Mouse (Mus musculus) brain, embryonic 18.5 days (tissue): ENCODE measurements around the gene Hist4h4.

Source experiments
- DNase-seq: peaks from one replicate; pipeline ENCODE4 v3.0.0-alpha.2; 2012; ENCODE audit warnings: low read depth, low spot score

Hist4h4 gene

DNA sequence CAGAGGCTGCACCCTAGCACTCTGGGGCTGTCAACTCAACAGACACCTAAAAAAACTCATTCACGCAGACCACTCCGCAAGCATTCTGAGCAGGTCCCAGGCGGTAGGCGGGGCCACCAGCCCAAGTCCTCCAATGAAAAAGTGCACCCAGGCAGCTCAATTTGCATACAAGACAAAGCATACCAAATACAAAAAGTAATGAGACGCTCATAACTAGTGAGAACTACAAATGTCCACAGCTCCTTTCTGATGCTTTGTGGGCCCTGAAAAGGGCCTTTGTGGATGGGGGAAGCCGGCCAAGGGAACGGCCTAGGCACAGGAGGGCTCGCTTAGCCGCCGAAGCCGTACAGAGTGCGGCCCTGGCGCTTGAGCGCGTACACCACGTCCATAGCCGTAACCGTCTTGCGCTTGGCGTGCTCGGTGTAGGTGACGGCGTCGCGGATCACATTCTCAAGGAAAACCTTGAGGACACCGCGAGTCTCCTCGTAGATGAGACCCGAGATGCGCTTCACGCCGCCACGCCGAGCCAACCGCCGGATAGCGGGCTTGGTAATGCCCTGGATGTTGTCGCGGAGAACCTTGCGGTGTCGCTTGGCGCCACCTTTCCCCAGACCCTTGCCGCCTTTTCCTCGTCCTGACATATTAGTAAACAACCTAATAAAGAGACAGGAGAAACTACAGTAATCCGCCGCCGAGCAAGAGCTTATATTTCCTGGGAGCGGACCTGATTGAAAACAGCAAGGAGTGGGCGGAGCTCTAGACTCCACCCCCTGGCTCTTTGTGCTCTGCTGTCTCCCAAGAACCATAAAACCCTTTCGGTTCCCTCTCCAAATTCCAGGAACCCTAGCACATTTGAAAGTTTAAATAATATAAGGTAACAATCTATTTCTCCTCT lies at the start of gene Hist4h4:
Gene Hist4h4 (minus strand): TSS at position 677 of the 895 bp plus-strand sequence.
- DNase-seq: peak; percentile 88

- DNase-seq: no peak
Observed at GRCm38 (mm10) chr6:136852762-136853161, 48.5 kb upstream of the Hist4h4 start.

DNA sequence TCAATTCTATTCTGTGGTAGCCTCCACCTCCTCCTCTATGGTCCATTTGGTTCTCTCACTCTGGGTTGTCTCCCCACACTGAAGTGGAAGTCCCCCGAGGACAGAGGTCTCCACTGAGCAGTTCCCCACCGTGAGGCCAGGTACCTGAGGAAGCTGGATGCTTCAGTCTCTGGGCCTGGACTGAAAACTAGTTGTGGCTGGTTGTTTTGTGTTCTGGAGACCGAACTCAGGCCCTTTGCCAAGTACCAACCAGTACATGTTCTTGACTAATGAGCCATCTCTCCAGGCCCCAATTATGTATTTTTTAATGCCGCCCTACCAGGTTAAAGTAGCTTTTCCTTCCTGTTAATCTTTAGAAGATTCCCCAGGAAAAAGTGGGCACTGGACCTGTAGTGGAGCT lies 48.1 kb upstream of the Hist4h4 start:
- no peak for DNase-seq

- no peak for DNase-seq
Observed at GRCm38 (mm10) chr6:136850267-136850666, 46.1 kb upstream of the Hist4h4 start.

GRCm38 (mm10) chr6:136848971-136849370 lies 44.8 kb upstream of the Hist4h4 start:
- DNase-seq: no peak

- DNase-seq: no peak
Observed at GRCm38 (mm10) chr6:136848399-136848798, 44.2 kb upstream of the Hist4h4 start.

- DNase-seq: no peak
Observed at GRCm38 (mm10) chr6:136847790-136848189, 43.6 kb upstream of the Hist4h4 start.

DNA sequence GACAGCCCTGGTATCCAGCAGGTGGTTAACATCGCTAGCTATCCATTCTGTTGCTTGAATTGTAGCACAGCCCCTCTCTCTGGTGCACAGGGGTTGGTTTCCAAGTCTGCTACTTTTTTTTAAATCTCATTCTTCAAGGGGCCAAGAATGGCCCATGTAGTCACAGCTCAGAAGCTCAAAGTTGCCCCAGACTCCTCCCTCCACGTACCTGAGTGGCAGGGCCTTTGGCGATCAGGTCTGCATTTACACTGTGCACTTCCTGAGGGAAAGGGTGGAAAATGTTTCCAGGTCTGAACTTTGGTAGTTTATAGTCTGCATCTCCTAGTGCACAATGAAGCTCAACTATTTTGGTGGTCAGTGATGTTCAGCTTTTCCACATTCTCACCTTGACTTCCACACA lies 43.1 kb upstream of the Hist4h4 start:
- no peak for DNase-seq

DNA sequence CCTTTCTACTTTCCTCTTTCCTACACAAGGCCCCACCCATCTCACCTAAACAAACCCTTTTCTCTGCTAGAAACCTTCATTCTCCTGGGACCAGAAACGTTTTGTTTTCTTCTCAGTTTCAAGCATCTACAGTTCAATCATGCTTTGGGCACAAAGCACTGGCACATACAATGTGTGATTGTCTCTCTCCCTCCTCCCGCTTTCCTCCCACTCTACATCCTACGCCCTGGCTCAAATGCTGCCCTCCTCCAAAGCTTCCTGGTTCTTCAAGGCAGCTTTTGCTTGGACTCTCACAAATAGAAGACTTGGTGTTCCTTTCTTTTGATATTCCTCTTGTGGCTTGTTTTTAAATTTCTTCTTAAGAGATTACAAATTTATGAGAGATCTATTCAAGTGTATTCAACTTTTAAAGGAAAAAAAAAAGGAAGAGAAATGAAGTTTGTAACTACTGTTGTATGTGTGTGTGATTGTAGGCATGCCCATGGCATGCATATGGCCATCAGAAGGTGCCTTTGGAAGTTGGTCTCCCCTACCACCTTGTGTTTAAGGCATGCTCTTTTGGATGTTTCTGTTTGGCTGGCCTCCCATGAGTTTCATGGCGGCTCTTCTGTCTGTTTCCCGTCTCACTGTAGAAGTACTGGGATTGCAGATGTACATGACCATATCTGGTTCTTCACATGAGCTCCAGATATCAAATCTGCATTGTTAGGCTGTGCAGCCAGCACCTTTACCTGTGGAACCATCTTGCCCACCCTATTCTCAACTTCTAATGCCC lies 41.7 kb upstream of the Hist4h4 start:
- DNase-seq: no peak

DNA sequence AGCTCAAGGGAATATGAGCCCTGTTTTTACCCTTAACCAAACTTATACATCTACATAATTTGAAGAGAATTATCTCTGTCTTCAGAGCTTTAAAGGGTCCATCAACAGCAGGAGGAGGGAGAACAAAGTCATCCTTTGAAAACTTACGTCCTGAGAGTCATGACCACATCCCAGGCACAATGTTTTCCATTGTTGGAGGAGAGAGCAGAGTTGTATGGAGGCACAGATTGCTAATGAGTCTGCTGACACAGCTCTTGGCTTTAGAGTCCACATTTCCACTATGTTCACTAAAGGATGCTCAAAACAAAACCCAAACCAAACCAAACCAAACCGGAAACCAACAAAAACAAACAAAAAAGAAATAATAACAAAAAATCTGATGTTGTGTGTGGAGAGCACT lies 40.7 kb upstream of the Hist4h4 start:
- no peak for DNase-seq

DNA sequence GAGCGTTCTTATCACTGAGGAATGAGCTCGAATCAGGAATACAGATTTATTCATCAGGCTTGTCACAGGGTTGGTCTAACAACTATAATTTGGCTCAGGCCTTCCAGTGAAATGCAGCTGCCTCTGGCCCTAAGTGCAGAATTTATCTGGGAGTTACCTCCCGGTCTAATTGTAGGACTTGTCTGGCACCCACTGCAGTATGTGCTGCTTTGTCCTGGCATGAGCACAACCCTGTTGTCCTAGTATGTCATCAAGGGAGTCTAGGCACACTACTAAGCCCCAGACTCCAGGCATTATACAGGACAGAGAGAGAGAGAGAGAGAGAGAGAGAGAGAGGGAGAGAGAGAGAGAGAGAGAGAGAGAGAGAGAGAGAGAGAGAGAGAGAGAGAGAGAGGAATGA lies 33.1 kb upstream of the Hist4h4 start:
- no peak for DNase-seq

- no peak for DNase-seq
Observed at GRCm38 (mm10) chr6:136835352-136835751, 31.1 kb upstream of the Hist4h4 start, which contains the start of gene Smco3. TSS of gene Smco3 (minus strand) at chr6:136835452.

DNA sequence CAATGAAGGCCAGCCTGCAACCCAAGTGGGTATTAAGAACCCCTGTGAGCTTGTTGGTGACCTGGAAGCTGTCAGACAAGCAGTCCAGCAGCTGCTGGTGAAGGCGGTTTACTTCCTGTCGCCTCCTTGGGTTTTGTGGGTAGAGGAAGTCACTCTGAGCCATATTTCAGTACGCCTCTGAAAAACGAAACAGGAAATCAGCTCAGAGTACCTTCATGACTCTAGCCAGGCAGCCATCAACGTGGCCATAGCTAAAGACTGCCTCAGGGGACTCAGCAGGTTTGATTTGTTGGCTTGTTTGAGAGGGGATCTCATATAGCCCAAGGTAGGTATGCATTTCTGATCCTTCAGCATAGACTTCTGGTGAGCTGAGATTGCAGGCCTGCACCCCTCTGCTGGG lies 27.5 kb upstream of the Hist4h4 start:
- DNase-seq: no peak

DNA sequence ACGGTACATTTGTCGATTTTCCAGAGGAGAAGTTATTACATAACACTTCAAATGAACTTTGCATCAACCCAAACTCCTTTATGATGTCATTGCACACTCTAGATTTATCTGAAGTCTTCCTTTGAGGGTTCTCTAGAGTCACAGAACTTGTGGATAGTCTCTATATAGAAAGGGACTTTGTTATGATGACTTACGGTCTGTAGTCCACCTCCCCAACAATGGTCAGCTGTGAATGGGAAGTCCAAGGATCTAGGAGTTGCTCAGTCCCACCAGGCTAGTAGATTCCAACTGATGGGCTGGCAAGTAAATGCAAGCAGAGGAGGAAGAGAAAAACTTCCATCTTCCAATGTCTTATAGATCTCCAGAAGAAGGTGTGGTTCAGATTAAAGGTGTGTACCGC lies 24.5 kb upstream of the Hist4h4 start:
- no peak for DNase-seq

- DNase-seq: peak; percentile 97
Observed at GRCm38 (mm10) chr6:136827881-136828561, 23.8 kb upstream of the Hist4h4 start, which contains the start of gene Wbp11. TSS of gene Wbp11 (minus strand) at chr6:136828233.

DNA sequence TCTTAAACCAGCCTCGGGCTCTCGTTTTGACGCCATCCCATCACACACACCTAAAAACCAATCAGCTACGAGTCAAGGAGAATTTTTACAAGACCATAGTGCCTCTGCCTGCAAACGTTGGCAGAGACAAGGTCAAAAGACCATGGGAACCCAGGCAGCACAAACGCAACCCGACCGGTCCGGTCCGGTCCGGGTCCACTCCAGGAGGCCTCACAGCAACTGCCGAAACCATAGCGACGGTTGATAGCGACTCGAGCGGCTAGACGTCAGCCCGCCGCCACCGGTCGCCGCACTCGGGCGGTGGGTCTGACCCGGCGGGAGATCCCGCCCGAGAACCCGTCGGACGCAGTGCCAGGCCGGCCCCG lies 23.3 kb upstream of the Hist4h4 start, which contains the start of gene BC049715:
Gene BC049715 (plus strand): TSS at position 111 of the 365 bp plus-strand sequence.
- DNase-seq: no peak

GRCm38 (mm10) chr6:136827116-136827515 lies 22.9 kb upstream of the Hist4h4 start:
- DNase-seq: no peak

GRCm38 (mm10) chr6:136824987-136825386 lies 20.8 kb upstream of the Hist4h4 start:
- no peak for DNase-seq

DNA sequence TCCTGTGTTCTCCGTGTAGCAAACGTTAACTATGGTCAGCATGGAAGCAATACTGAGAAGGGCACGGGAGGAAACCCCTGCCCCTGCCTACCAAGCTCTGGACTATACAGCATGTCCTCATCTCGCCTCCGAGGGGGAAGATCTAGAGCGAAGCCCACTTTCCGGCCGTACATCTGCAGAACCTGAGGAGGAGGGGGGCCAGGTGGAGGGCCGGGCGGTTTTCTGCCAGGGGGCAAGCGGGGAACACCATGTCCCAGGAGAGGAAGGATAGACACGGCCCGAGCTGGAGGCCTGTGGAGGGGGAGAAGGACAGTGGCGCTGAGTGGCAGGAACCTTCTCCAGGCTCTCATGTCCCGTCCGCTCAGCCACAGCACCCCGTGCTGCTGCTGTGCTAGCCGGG lies 16.9 kb upstream of the Hist4h4 start:
- DNase-seq: no peak

- DNase-seq: no peak
Observed at GRCm38 (mm10) chr6:136820381-136820780, 16.2 kb upstream of the Hist4h4 start.

GRCm38 (mm10) chr6:136817549-136817948 lies 13.3 kb upstream of the Hist4h4 start:
- DNase-seq: no peak

- no peak for DNase-seq
Observed at GRCm38 (mm10) chr6:136816826-136817225, 12.6 kb upstream of the Hist4h4 start.
